Mouse (Mus musculus): Measurements from ENCODE around the gene Chrna3.

DNA sequence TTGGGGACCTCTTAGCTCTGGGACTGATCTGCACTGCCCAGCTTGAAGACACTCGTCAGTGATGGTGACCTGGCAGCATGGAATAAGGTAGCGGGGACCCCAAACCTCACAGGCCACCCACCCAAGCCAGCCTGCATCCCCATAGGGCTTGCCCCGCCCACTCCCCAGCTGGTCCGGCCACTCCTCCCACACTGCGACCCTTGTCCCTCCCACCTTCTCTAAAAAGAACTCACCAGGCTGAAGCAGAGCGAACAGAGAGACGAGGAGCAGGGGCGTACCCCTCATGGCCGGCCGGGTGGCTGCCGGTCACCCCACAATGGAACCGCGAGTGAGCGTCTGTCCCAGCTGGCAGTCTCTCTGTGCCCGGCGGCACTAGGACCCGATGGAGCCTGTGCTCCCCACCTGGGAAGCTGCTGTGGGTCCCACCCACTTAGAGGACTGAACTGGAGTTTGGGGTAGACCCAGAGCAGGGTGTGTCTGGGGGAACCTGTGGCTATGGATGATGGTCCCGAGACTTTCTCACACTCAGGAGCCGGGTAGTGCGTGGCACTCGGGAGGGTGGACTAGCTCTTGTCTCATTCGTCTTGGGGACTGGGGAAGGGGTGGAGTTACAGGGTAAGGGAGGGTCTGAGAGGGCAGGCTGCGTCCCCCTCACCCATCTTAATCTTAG lies 22.0 kb upstream of the Chrna3 start, which contains the start of gene Chrnb4:
- TF ChIP-seq CTCF (IDR thresholded peaks at IDR 0.05; ENCODE audit: low read depth) = no peak
- no peak for TF ChIP-seq EP300 (IDR thresholded peaks at IDR 0.05; ENCODE audit: low read depth)

Measured in liver, embryonic 14.5 days (tissue).